In genomic region chr1:43403341-43403740, GRCm38 (mm10) we compare ENCODE assay signal across 12 mouse cellular contexts. TPM values are rescaled to one million over a fixed set of nuclear protein-coding genes. Genes with fewer than 3 reads are reported as not detected.
A peak's percentile ranks its signal among the peaks of the same experiment; 100 is the strongest.
DNase-seq lines count a peak whose midpoint lies in the region; TF ChIP-seq lines count a peak whose summit lies in the region.
"Had no signal": no experiment of that assay in that cellular context is flagged by ENCODE, and none has a peak within 500 bp of the region (broad histone marks: within the 10 kb centered on the region; RNA-seq: fewer than 3 reads in every experiment).

No protein-coding gene starts in this region.

- DNase-seq in cerebellum, postnatal 10 days = peak; percentile 60 to 67
- DNase-seq in cerebellum, adult 8-10 months = no peak
- no peak for DNase-seq in layer of hippocampus, adult 2 months (ENCODE audit: low spot score in 2 of 2)
- DNase-seq in layer of hippocampus, postnatal 10 days (ENCODE audit: low spot score in 2 of 2) = no peak
- DNase-seq in CD4-positive, CD25-positive, alpha-beta regulatory T cell, adult 2 months (ENCODE audit: low read depth, low spot score) = peak; percentile 60
- peak; percentile 81 for DNase-seq in naive thymus-derived CD4-positive, alpha-beta T cell, adult 2 months (ENCODE audit: low read depth)
- no peak for DNase-seq in layer of hippocampus, postnatal 25 days (ENCODE audit: extremely low spot score in 1 of 2, low spot score in 1 of 2)
- DNase-seq in frontal cortex, postnatal 10 days (ENCODE audit: low spot score in 2 of 2) = no peak
- DNase-seq: embryo, embryonic 11 days; kidney, adult 11 months had no signal

- 0 out of 2 replicates have a peak, but pooled peaks have one; percentile 6 for TF ChIP-seq CTCF in layer of hippocampus, adult 2 months (conservative IDR thresholded peaks at IDR 0.05)

- H3K27ac ChIP-seq in layer of hippocampus, adult 2 months = no peak overlapping the region
- H3K27ac ChIP-seq: forebrain, embryonic 10.5 days; midbrain, embryonic 12.5 days had no signal

- H3K4me3 ChIP-seq in layer of hippocampus, adult 2 months = no peak overlapping the region
- H3K4me3 ChIP-seq: forebrain, embryonic 10.5 days; midbrain, embryonic 12.5 days had no signal

RNA-seq across cellular contexts. Expression of gene Nck2, which starts 41.0 kb away (rescaled TPM):
- total RNA-seq in layer of hippocampus, adult 2 months (2021) = 10 to 100 TPM; 55.6 to 56.3 TPM
- total RNA-seq in layer of hippocampus, postnatal 10 days (2021) = 10 to 100 TPM; 48.6 to 49.3 TPM
- total RNA-seq in layer of hippocampus, postnatal 25 days (2021) = 10 to 100 TPM; 54.3 to 61.0 TPM

Comparison
In these comparisons a context has a peak if more than half of its experiments do, and no peak if none do; other contexts are left out.
1. DNase-seq: peak in cerebellum, postnatal 10 days (2 of 2), CD4-positive, CD25-positive, alpha-beta regulatory T cell, adult 2 months (single experiment) and naive thymus-derived CD4-positive, alpha-beta T cell, adult 2 months (single experiment); none in cerebellum, adult 8-10 months (single experiment), layer of hippocampus, adult 2 months (0 of 2), layer of hippocampus, postnatal 10 days (0 of 2), layer of hippocampus, postnatal 25 days (0 of 2) and frontal cortex, postnatal 10 days (0 of 2).